Mouse (Mus musculus): ENCODE measurements at regions not wholly inside any gene's neighbourhood (a gene's known extent, or its start where the extent isn't known, plus 50 kb on each side); places are given as distances from the start of the nearest gene placed in this dataset.

DNA sequence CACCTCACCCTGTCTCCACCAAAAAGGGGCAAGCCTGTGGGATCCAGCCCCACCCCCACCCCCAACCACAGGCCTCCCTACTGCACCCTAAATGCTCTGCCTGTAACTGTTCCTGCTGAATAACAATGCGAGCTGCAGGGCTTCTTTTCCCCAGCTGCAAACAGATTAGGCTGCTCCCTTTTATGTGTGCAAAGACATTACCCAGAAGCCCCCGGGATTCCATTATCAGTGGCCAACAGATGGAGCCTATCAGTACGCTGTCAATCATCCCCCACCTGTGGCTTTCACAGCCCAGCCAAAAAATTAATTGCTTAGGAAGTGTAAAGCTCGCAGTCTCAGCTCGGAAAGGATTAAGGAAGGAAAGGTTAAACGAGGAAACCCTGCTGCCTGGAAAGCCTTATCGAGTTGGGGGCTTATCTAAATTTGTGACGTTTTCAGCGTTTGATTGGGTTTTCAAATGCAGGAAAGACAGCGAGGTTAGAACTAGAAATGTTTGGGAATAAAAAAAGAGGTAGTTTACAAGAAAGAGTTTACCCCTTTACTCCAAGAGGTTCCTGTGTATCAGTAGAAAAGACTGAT lies 263.2 kb upstream of the Myo3a start:
- TF ChIP-seq CTCF (IDR thresholded peaks at IDR 0.05; ENCODE audit: low read depth) (no peak), EP300 (optimal IDR thresholded peaks at IDR 0.05) (no peak)

All from stomach, postnatal 0 days (tissue).